Mouse (Mus musculus): Measurements from ENCODE around the gene Olfr938.

Gene Olfr938

GRCm38 (mm10) chr9:39078787-39079186 lies at the start of gene Olfr938:
Gene Olfr938 (minus strand): TSS chr9:39078887.
- no peak for DNase-seq (ENCODE audit: low read depth, low spot score)

DNA sequence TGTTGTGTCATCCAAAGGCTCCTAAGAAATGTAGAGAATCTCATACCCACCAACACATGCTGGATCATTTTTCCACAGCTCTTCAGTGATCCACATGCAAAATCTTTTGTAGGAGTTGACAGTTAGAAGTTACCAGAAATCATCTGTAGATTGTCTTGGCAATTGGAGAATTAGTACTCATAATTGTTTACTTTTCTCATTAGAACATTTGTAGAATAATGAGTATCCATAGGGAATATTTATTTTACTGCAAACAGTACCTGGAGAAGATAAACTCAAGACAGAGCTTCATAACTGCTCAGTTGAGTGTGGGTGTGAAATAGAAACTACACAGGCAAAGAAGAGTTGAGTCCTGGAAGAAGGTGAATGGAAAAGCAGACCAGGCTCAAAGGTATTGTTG lies 49.1 kb upstream of the Olfr938 start, which contains the start of gene Olfr27:
Olfr27 (plus strand) TSS at position 301 of the 400 bp plus-strand sequence.
- DNase-seq (ENCODE audit: low read depth, low spot score): no peak

DNA sequence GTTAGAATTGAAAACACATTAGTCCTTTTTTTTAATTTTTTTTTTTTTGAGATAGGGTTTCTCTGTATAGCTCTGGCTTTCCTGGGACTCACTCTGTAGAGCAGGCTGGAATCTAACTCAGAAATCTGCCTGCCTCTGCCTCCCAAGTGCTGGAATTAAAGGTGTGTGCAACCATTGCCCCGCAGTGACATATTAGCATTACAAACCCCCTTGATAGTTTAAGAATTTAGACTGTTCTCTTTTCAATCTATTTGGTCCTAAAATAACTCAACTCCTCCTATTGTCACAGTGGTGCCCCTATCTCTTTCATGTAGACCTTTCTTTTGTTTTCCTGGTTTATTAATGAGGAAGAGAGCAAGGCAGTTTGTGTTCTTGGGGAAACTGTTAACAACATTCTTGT lies 48.6 kb upstream of the Olfr938 start:
- no peak for DNase-seq (ENCODE audit: low read depth, low spot score)

DNA sequence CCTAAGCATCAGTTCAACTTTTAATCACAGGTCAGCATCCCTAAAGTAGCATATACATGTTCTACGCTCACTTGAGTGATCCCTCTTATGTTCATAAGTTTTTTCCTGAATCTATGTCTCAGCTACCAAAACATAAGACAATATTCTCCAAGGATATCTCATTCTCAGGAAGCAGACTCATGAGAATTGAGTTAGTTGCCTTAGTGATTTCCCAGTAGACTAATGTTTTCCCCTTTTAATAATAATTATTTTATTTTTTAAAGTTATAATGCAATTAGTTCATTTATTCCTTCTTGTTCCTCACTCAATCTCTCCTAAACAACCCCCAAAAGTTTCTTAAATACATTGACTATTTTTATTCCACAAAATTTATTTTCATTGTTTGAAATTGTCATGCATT lies 13.8 kb downstream of the Olfr938 start, which contains the start of gene Olfr937:
Olfr937 (minus strand) TSS at position 101 of the 400 bp plus-strand sequence.
- no peak for DNase-seq (ENCODE audit: low read depth, low spot score)

All from CD4-positive, CD25-positive, alpha-beta regulatory T cell, adult 2 months (primary cell).